8 mouse cellular contexts compared by ENCODE assay signal in the genomic region with DNA sequence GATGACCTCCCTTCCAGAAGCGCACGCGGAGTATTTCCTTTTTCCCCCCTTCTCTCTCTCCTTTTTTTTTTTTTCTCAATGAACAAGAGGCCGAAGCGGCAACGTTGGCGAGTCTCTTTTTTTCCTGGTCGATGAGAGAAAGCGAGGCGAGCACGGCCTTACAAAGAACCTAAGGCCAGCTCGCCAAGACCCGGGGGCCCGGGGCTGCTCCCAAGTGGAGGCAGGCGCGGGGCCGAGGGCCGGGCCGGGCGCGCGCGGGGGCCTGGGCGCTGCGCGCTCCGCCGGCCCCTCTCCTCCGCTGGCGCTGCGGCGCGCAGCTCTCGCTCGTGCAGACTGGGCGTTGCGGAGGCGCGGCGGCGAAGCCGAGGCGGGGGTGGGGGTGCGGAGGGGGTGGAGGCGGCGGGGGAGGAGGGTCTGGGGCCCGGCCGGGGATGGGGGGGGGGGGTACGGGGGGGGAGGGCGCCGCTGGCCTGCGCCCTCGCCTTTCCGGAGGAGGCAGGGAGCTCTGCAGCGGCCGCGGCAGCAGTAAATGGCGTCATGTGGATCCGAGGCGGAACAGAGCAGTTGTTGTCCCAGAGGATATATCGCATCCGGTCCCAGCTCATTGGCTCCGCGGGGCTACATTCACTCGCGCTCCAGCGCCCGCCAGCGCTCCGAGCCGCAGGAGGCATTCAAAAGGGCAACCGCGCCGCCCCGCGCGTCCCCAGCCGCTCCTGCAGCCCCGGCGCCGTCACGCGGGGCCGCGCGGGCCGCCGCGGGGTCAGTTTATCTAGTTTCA. TPM values are rescaled to one million over a fixed set of nuclear protein-coding genes. Genes with fewer than 3 reads are reported as not detected.
DNase-seq lines count a peak whose midpoint lies in the region; ATAC-seq and TF ChIP-seq lines count a peak whose summit lies in the region.

Spry2 (minus strand) TSS at position 29 of the 778 bp plus-strand sequence.

- peak within 1 kb of the TSS; percentile 98 for H3K27ac ChIP-seq in forebrain, embryonic 13.5 days
- peak within 1 kb of the TSS; percentile 99 for H3K27ac ChIP-seq in heart, postnatal 0 days (ENCODE audit: low read depth)
- H3K27ac ChIP-seq in liver, embryonic 16.5 days (ENCODE audit: low read length), result peak within 1 kb of the TSS; percentile 87
- H3K27ac ChIP-seq in neural tube, embryonic 13.5 days (replicated peaks), result peak within 1 kb of the TSS; percentile 99

- H3K4me1 ChIP-seq in forebrain, embryonic 13.5 days, result peaks cover 30% of the 10 kb centered on the region
- H3K4me1 ChIP-seq in heart, postnatal 0 days (ENCODE audit: control insufficient read depth, insufficient read depth), result 0 out of 2 replicates have a peak, but pooled peaks cover 4% of the 10 kb centered on the region
- H3K4me1 ChIP-seq in liver, embryonic 16.5 days (ENCODE audit: control insufficient read depth, low read depth, low read length), result no peaks in the 10 kb centered on the region; the same call in 1 of the 2 replicates
- peaks cover 32% of the 10 kb centered on the region for H3K4me1 ChIP-seq in neural tube, embryonic 13.5 days (replicated peaks)

- H3K9me3 ChIP-seq in forebrain, embryonic 13.5 days (replicated peaks), result no peaks in the 10 kb centered on the region
- H3K9me3 ChIP-seq in heart, postnatal 0 days (replicated peaks; ENCODE audit: control insufficient read depth, low read length), result no peaks in the 10 kb centered on the region
- H3K9me3 ChIP-seq in liver, embryonic 16.5 days (replicated peaks; ENCODE audit: control insufficient read depth, low read length), result no peaks in the 10 kb centered on the region
- no peaks in the 10 kb centered on the region for H3K9me3 ChIP-seq in neural tube, embryonic 13.5 days

- H3K4me2 ChIP-seq in forebrain, embryonic 13.5 days, result peak within 1 kb of the TSS; percentile 95
- H3K4me2 ChIP-seq in heart, postnatal 0 days (ENCODE audit: low read depth, low read length), result peak within 1 kb of the TSS; percentile 86
- H3K4me2 ChIP-seq in liver, embryonic 16.5 days (ENCODE audit: low read depth, low read length), result peak within 1 kb of the TSS; percentile 80
- H3K4me2 ChIP-seq in neural tube, embryonic 13.5 days, result peak within 1 kb of the TSS; percentile 98

- TF ChIP-seq EP300 in heart, postnatal 0 days (IDR thresholded peaks at IDR 0.05; ENCODE audit: low read depth), result 0 out of 2 replicates have a peak, but pooled peaks have one; percentile 25

- peaks cover 3% of the 10 kb centered on the region; the same call in 1 of the 2 replicates for H3K36me3 ChIP-seq in forebrain, embryonic 13.5 days (ENCODE audit: poor library complexity, severe bottlenecking)
- peaks cover 7% of the 10 kb centered on the region; the same call in 1 of the 2 replicates for H3K36me3 ChIP-seq in heart, postnatal 0 days (replicated peaks; ENCODE audit: control insufficient read depth, insufficient read depth, low read length)
- no peaks in the 10 kb centered on the region for H3K36me3 ChIP-seq in liver, embryonic 16.5 days (ENCODE audit: control insufficient read depth, insufficient read depth)
- 0 out of 2 replicates have a peak, but pooled peaks cover 7% of the 10 kb centered on the region for H3K36me3 ChIP-seq in neural tube, embryonic 13.5 days

- peaks cover 9% of the 10 kb centered on the region; the same call in 1 of the 2 replicates for H3K27me3 ChIP-seq in forebrain, embryonic 13.5 days
- H3K27me3 ChIP-seq in heart, postnatal 0 days (ENCODE audit: control insufficient read depth, insufficient read depth, low read length), result no peaks in the 10 kb centered on the region
- peaks cover 42% of the 10 kb centered on the region for H3K27me3 ChIP-seq in liver, embryonic 16.5 days (ENCODE audit: control insufficient read depth, insufficient read depth, low read depth, low read length)
- peaks cover 6% of the 10 kb centered on the region; the same call in 1 of the 2 replicates for H3K27me3 ChIP-seq in neural tube, embryonic 13.5 days

- peak within 1 kb of the TSS; percentile 86 for H3K9ac ChIP-seq in forebrain, embryonic 13.5 days
- H3K9ac ChIP-seq in heart, postnatal 0 days (replicated peaks; ENCODE audit: low read depth, low read length), result peak within 1 kb of the TSS; percentile 97
- H3K9ac ChIP-seq in liver, embryonic 16.5 days (ENCODE audit: low read depth, low read length), result peak within 1 kb of the TSS; percentile 60
- H3K9ac ChIP-seq in neural tube, embryonic 13.5 days, result peak within 1 kb of the TSS; percentile 91

- DNase-seq in CD4-positive, CD25-positive, alpha-beta regulatory T cell, adult 2 months (ENCODE audit: low read depth, low spot score), result peak; percentile 51
- peak; percentile 71 for DNase-seq in c-Kit-positive CD71-negative TER-119-negative erythroid progenitor cells, embryonic 14.5 days (ENCODE audit: low read depth)
- DNase-seq in heart, postnatal 0 days (ENCODE audit: low spot score), result peak; percentile 98
- DNase-seq in large intestine, adult 2 months (ENCODE audit: low read depth, low spot score), result peak; percentile 83
- DNase-seq in testis, postnatal 10 days (ENCODE audit: low spot score), result peak; percentile 87

- no peak for TF ChIP-seq CTCF in heart, postnatal 0 days (IDR thresholded peaks at IDR 0.05; ENCODE audit: low read depth)

- peak; percentile 95 for ATAC-seq in forebrain, embryonic 13.5 days
- ATAC-seq in heart, postnatal 0 days (ENCODE audit: insufficient read depth, low read depth), result peak; percentile 89
- ATAC-seq in liver, embryonic 16.5 days (ENCODE audit: low read depth), result peak; percentile 86
- ATAC-seq in neural tube, embryonic 13.5 days (ENCODE audit: low read depth), result peak; percentile 95

- peak within 1 kb of the TSS; percentile 79 for H3K4me3 ChIP-seq in forebrain, embryonic 13.5 days
- H3K4me3 ChIP-seq in heart, postnatal 0 days (ENCODE audit: low read depth, low read length), result peak within 1 kb of the TSS; percentile 91
- peak within 1 kb of the TSS; percentile 60 for H3K4me3 ChIP-seq in liver, embryonic 16.5 days (ENCODE audit: low read depth, low read length)
- H3K4me3 ChIP-seq in neural tube, embryonic 13.5 days, result peak within 1 kb of the TSS; percentile 87

- WGBS in forebrain, embryonic 13.5 days, result under 1% methylated on average over 57 of the region's 89 CpGs
- WGBS in heart, postnatal 0 days, result 0% methylated on average over 44 of the region's 89 CpGs
- WGBS in large intestine, adult 2 months, result under 1% methylated on average over 73 of the region's 89 CpGs
- under 1% methylated on average over 60 of the region's 89 CpGs for WGBS in liver, embryonic 16.5 days (ENCODE audit: insufficient replicate concordance)
- WGBS in neural tube, embryonic 13.5 days, result under 1% methylated on average over 65 of the region's 89 CpGs

RNA-seq across cellular contexts. Expression of gene Spry2, which starts in this region (rescaled TPM):
- 21.4 and 27.4 TPM in 2 replicates for polyA plus RNA-seq in forebrain, embryonic 13.5 days (2015; fragmentation: Nextera tagmentation; extraction: Ambion mirVana)
- 30.3 and 39.8 TPM in 2 replicates for total RNA-seq in heart, postnatal 0 days (2014; rRNA removed; ENCODE audit: low replicate concordance)
- polyA plus RNA-seq in heart, postnatal 0 days (2015; fragmentation: Nextera tagmentation; extraction: Ambion mirVana), result 69.7 and 73.9 TPM in 2 replicates
- 7.7 and 12.4 TPM in 2 replicates for polyA plus RNA-seq in large intestine, adult 2 months (2012; rRNA removed)
- polyA plus RNA-seq in liver, embryonic 16.5 days (2015; fragmentation: Nextera tagmentation; extraction: Ambion mirVana), result 2.8 and 3.5 TPM in 2 replicates
- 37.1 and 40.5 TPM in 2 replicates for polyA plus RNA-seq in neural tube, embryonic 13.5 days (2015; fragmentation: Nextera tagmentation; extraction: Ambion mirVana)

Comparison
In these comparisons a context has a peak if more than half of its experiments do, and no peak if none do; other contexts are left out.
1. Peak in every context shown above with its lines: DNase-seq, ATAC-seq, H3K4me3 ChIP-seq and H3K27ac ChIP-seq.